Mouse (Mus musculus) liver, embryonic 15.5 days (tissue): ENCODE data around the gene Gnpat. TPM values are rescaled to one million over a fixed set of nuclear protein-coding genes. Genes with fewer than 3 reads are reported as not detected.

ENCODE experiments used
- ATAC-seq: fragments of 200-750 bp; cut with Nextera tagmentation; 2 replicates; pipeline ENCODE4 v1.8.0; 2017; ENCODE audit warnings: moderate number of reproducible peaks, mild to moderate bottlenecking, moderate library complexity; ENCODE audit not compliant: insufficient read depth
- H3K27ac ChIP-seq: fragments of 300-500 bp; sonication (generic); replicated peaks from 2 replicates; pipeline ENCODE4 v1.5.1; 2015; ENCODE audit warnings: mild to moderate bottlenecking, inconsistent platforms
- H3K27me3 ChIP-seq: fragments of 300-500 bp; sonication (generic); 2 replicates; pipeline ENCODE4 v1.6.1; 2015; ENCODE audit warnings: mild to moderate bottlenecking, inconsistent platforms
- H3K36me3 ChIP-seq: fragments of 300-500 bp; sonication (generic); replicated peaks from 2 replicates; pipeline ENCODE4 v1.6.1; 2015; ENCODE audit warnings: moderate library complexity, mild to moderate bottlenecking, inconsistent platforms
- H3K4me1 ChIP-seq: fragments of 300-500 bp; sonication (generic); replicated peaks from 2 replicates; pipeline ENCODE4 v1.6.1; 2015; ENCODE audit warnings: inconsistent platforms
- H3K4me2 ChIP-seq: fragments of 300-500 bp; sonication (generic); 2 replicates; pipeline ENCODE4 v1.6.1; 2015; ENCODE audit warnings: moderate library complexity, mild to moderate bottlenecking, inconsistent platforms
- H3K4me3 ChIP-seq: fragments of 300-500 bp; sonication (generic); replicated peaks from 2 replicates; pipeline ENCODE4 v1.5.1; 2015; ENCODE audit warnings: mild to moderate bottlenecking, inconsistent platforms
- H3K9ac ChIP-seq: fragments of 300-500 bp; sonication (generic); 2 replicates; pipeline ENCODE4 v1.6.1; 2015; ENCODE audit warnings: moderate library complexity, mild to moderate bottlenecking, inconsistent platforms
- H3K9me3 ChIP-seq: fragments of 300-500 bp; sonication (generic); replicated peaks from 2 replicates; pipeline ENCODE4 v1.6.1; 2016; ENCODE audit warnings: inconsistent platforms
- WGBS: fragments of 180-500 bp; shearing (Covaris S2); methylation state at CpG from one replicate; pipeline ENCODE4 v1.1.7; 2015; ENCODE audit warnings: mixed read lengths; ENCODE audit not compliant: insufficient replicate concordance; 5-methylcytosine and 5-hydroxymethylcytosine counted together
- polyA plus RNA-seq: library from polyadenylated mRNA; unstranded; fragments of >200 nt; fragmentation: Nextera tagmentation; extraction: Ambion mirVana; gene quantifications from 2 replicates; pipeline ENCODE4 v1.2.1, GENCODE M21; 2015

Gene Gnpat
- polyA plus RNA-seq: 35.6 and 42.2 TPM in 2 replicates

DNA sequence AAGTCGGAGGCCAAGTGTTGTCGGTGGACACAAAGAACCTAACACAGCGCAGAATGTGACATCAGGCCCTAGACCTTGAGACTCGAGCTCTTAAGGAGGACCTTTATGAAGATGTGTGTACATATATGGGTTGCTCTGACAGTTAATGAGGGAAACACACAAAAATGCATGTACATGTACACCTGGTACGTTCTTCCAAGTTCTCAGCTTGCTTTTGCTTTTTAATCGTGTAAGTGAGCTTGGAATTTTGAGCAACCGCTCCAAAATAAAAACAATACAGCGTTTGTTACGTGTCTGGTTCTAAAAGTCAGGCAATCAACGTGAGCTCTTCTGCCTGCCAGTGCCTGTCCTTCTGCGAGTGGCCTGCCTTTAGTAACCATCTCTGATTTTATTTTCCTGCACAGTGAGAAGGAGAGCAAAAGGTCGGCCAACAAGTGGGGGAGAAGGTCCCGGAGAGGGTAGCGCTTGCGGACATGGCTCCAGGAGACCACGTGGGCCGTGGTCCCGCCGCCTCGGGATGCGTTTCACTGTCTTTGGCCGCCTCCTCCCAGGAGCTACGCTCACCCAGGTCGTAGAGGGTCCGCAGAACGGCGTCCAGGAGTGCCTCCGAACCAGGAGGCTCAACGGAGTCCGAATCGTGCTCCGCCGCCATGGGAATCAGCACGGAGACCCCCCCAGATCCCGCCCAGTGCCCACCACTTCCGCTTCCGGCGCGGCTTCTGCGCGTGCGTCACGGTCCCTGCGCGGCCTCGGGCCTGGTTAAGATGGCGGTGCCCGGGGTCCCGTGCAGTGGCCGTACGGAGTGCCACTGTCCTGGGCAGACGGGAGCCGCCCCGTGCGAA, at the start of gene Gnpat, which contains the start of gene 2810004N23Rik:
Gene Gnpat (plus strand): TSS at position 713 of the 842 bp plus-strand sequence.
Gene 2810004N23Rik (minus strand): TSS at position 800 of the 842 bp plus-strand sequence.
- Histone ChIP-seq H3K36me3 (peaks cover 31% of the 10 kb centered on the region), H3K27ac (peak within 1 kb of the TSS; percentile 85), H3K27me3 (no peaks in the 10 kb centered on the region), H3K4me2 (peak within 1 kb of the TSS; percentile 74), H3K9ac (peak within 1 kb of the TSS; percentile 91), H3K4me1 (peaks cover 54% of the 10 kb centered on the region), H3K9me3 (no peaks in the 10 kb centered on the region), H3K4me3 (peak within 1 kb of the TSS; percentile 95)
- under 1% methylated on average over 55 of the region's 55 CpGs for WGBS
- peak; percentile 93 for ATAC-seq

DNA sequence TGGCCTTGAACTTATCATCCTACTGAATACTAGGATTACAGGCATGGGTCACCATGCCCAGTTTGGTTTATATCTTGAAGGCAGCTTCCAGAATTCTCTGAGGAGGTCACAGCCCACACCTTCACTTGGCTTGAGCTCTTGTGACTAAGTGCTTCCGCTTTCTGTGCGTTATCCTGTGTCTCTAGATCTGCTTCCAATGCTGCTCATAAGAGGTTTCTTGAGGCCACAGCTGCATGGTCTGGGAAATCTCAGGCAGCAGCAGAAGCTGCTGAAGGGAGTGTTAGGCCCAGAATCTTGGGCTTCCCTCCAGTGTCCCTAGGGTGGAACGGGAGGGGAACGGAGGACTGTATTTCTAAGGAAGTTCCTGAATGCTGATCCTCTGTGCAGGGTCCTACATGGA, 49.5 kb upstream of the Gnpat start:
- WGBS: 80% methylated on average over 4 of the region's 4 CpGs
- H3K9ac ChIP-seq: no peak overlapping the region
- no peak overlapping the region for H3K4me2 ChIP-seq
- no peak for ATAC-seq
- no peaks in the 10 kb centered on the region for H3K27me3 ChIP-seq
- no peaks in the 10 kb centered on the region for H3K4me1 ChIP-seq
- H3K4me3 ChIP-seq: no peak overlapping the region
- no peak overlapping the region for H3K27ac ChIP-seq
- no peaks in the 10 kb centered on the region for H3K36me3 ChIP-seq
- no peaks in the 10 kb centered on the region for H3K9me3 ChIP-seq

DNA sequence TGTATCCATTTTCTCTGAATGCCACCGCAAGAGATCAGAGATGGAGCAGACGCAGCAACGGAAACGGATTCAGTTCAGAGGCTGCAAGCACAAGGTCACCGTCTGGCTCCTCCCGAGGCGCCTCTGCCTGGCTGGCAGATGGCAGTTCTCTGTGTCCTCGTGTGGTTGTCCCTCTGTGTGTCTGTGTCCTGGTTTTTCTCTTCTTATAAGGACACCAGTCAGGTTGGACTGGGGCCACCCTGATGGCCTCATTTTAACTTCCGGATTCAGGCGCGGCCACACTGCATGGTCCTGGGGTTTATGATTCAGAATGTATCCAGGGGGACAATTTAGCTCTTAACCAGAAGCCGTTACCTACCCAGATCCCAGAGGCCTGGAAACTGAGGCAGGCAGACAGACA, 47.0 kb upstream of the Gnpat start:
- no peak overlapping the region for H3K4me3 ChIP-seq
- no peak overlapping the region for H3K27ac ChIP-seq
- no peak overlapping the region for H3K4me2 ChIP-seq
- H3K4me1 ChIP-seq: no peaks in the 10 kb centered on the region
- H3K9ac ChIP-seq: no peak overlapping the region
- no peaks in the 10 kb centered on the region for H3K27me3 ChIP-seq
- ATAC-seq: no peak
- H3K9me3 ChIP-seq: no peaks in the 10 kb centered on the region
- WGBS: 75% methylated on average over 12 of the region's 12 CpGs
- no peaks in the 10 kb centered on the region for H3K36me3 ChIP-seq

DNA sequence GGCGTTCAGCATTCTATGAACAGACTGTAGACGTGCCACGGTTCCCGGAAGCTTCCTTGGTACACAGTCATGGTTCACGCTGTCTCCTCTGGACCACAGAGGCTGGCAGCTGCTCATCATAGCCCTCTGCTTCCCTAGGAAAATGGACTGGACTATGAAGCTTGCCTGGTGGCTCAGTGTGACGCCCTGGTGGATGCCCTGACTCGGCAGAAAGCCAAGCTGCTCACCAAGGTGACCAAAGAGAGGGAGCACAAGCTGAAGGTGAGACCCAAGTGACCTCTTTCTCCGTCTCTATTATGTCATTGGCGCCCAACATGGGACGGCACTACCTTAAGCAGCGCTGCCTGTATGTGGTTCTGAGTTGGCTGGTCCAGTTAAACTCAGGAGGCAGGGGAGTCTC, 46.0 kb upstream of the Gnpat start:
- no peaks in the 10 kb centered on the region for H3K4me1 ChIP-seq
- H3K9ac ChIP-seq: no peak overlapping the region
- WGBS: 70% methylated on average over 11 of the region's 11 CpGs
- no peaks in the 10 kb centered on the region for H3K27me3 ChIP-seq
- no peak overlapping the region for H3K4me2 ChIP-seq
- no peaks in the 10 kb centered on the region for H3K36me3 ChIP-seq
- H3K4me3 ChIP-seq: no peak overlapping the region
- H3K9me3 ChIP-seq: no peaks in the 10 kb centered on the region
- H3K27ac ChIP-seq: no peak overlapping the region
- ATAC-seq: no peak

DNA sequence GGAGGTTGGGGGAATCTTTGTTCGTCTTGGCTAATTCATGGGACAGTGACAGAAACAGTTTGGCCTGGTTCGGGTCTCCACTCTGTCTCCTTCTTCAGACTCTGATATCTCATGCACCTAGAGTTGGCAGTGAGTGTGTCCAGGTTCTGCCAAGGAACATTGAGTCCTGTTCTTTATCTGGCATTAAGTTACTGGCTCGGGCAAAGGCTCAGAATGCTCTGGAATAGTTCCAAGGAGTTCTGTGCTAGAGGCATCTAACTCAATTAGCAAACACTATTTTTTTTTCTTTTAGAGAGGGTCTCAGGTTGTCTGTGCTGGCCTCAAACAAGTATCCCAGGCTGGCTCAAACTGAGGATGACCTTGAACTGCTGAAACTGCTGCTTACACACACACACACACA, 45.5 kb upstream of the Gnpat start:
- H3K27ac ChIP-seq: no peak overlapping the region
- no peak for ATAC-seq
- no peak overlapping the region for H3K4me3 ChIP-seq
- no peak overlapping the region for H3K9ac ChIP-seq
- no peaks in the 10 kb centered on the region for H3K9me3 ChIP-seq
- H3K4me1 ChIP-seq: no peaks in the 10 kb centered on the region
- H3K36me3 ChIP-seq: no peaks in the 10 kb centered on the region
- 67% methylated on average over 3 of the region's 3 CpGs for WGBS
- no peaks in the 10 kb centered on the region for H3K27me3 ChIP-seq
- H3K4me2 ChIP-seq: no peak overlapping the region

DNA sequence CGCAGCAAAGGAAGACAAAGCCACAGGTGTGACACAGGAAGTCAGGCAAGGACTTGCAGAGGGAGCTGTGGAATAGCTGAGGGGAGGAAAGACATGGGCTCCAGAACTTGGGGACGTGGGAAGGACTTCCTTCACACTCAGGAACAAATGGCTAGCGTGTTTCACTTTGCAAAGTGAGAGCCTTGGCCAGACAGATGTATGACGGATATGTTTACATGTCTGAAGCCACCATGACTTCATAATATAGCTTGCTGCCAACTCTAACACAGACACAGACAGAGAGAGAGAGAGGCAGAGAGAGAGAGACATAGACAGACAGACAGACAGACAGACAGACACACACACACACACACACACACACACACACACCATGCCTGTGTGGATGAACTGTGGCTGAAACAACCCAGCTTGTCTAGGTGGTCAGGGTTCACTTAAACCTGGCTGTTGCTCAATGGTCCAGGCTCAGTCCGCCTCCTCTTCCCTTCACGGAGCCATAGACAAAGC, 43.2 kb upstream of the Gnpat start:
- H3K4me3 ChIP-seq: no peak overlapping the region
- H3K36me3 ChIP-seq: no peaks in the 10 kb centered on the region
- 51% methylated on average over 6 of the region's 6 CpGs for WGBS
- no peak overlapping the region; the same call in 1 of the 2 replicates for H3K4me2 ChIP-seq
- H3K27ac ChIP-seq: no peak overlapping the region
- H3K9me3 ChIP-seq: no peaks in the 10 kb centered on the region
- peak; percentile 37; the same call in 1 of the 2 replicates for ATAC-seq
- no peak overlapping the region for H3K9ac ChIP-seq
- no peaks in the 10 kb centered on the region for H3K4me1 ChIP-seq
- no peaks in the 10 kb centered on the region for H3K27me3 ChIP-seq

DNA sequence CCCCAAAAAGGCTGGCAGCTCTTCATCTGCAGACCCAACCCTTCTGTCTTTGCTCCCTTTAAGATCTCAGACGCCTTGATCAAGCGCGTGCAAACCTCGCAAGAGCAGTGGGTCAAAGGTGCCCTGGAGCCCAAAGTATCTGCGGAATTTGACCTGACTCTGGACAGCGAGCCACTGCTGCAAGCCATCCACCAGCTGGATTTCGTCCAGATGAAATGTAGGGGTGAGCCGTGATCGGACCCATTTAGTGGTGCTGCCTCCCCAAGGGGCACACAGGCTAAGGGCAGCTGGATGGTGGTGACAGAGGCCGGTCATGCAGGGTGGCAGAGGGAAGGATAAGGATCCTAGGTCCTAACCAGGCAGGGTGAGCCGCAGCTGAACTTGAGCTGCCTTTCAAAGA, 42.7 kb upstream of the Gnpat start:
- no peaks in the 10 kb centered on the region for H3K4me1 ChIP-seq
- peak; percentile 34; the same call in 1 of the 2 replicates for ATAC-seq
- H3K4me3 ChIP-seq: no peak overlapping the region
- no peak overlapping the region for H3K27ac ChIP-seq
- no peaks in the 10 kb centered on the region for H3K9me3 ChIP-seq
- H3K27me3 ChIP-seq: no peaks in the 10 kb centered on the region
- 62% methylated on average over 11 of the region's 11 CpGs for WGBS
- no peaks in the 10 kb centered on the region for H3K36me3 ChIP-seq
- H3K9ac ChIP-seq: no peak overlapping the region
- H3K4me2 ChIP-seq: no peak overlapping the region; the same call in 1 of the 2 replicates

DNA sequence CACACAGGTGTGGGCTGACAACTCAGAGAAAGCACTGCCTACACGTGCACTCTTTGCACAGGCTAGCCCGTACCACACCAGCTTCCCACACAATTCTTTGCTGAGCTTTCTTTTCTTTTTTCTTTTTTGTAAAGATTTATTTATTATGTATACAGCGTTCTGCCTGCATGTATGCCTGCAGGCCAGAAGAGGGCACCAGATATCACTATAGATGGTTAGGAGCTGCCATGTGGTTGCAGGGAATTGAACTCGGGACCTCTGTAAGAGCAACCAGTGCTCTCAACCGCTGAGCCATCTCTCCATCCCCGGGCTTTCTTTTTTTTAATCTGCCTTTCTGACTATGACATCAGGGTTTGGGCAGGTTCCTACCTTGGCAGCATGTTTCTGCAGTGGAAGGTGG, 39.3 kb upstream of the Gnpat start:
- Histone ChIP-seq H3K4me1 (peaks cover 5% of the 10 kb centered on the region; the same call in 1 of the 2 replicates), H3K9ac (no peak overlapping the region), H3K4me3 (no peak overlapping the region), H3K36me3 (no peaks in the 10 kb centered on the region), H3K27ac (no peak overlapping the region), H3K9me3 (no peaks in the 10 kb centered on the region), H3K27me3 (no peaks in the 10 kb centered on the region), H3K4me2 (no peak overlapping the region)
- no peak for ATAC-seq
- 65% methylated on average over 6 of the region's 6 CpGs for WGBS

DNA sequence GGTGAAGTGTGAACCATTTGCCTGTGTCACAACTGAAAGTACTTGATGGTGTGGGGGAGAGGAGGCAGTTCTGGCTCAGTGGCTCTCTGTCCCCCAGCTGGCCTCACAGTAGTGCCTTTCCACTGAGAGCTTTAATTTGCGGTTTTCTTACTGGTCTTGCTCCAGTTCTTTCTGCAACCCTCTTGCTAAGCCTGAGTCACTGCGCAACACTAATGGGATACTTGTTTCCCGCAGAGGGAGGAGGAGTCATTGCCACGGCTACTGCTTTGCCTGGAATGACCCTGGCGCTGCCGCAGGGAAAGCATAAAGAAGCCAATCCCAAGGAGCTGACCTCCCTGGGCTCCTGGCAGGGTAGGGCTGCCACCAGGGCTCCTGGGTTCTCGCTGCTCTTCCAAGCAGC, 36.2 kb upstream of the Gnpat start:
- Histone ChIP-seq H3K27ac (no peak overlapping the region), H3K4me3 (no peak overlapping the region), H3K9ac (no peak overlapping the region), H3K4me2 (no peak overlapping the region), H3K9me3 (no peaks in the 10 kb centered on the region), H3K36me3 (no peaks in the 10 kb centered on the region), H3K27me3 (0 out of 2 replicates have a peak, but pooled peaks cover 3% of the 10 kb centered on the region), H3K4me1 (peaks cover 9% of the 10 kb centered on the region)
- 27% methylated on average over 7 of the region's 7 CpGs for WGBS
- no peak for ATAC-seq

DNA sequence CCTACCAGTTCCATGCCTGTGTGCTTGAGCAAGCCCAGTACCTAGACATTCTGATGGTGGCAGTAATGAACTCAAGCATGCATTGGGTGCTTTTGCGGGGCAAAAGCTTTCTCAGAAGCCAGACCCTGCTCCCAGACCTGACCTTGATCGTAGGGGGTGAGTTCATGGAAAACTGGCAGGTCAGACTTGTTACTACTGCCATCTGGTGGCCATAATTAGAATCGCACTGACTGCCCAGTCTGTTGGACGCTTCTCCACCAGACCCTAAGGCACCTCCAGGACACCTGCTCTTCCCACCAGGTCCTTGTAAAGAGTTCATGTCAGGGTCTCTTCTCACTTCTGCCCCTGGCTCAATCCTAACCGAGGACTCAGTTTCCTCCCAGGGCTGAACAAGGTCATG, 35.4 kb upstream of the Gnpat start:
- Histone ChIP-seq H3K27ac (no peak overlapping the region), H3K4me2 (no peak overlapping the region), H3K9ac (no peak overlapping the region), H3K27me3 (0 out of 2 replicates have a peak, but pooled peaks cover 3% of the 10 kb centered on the region), H3K4me3 (no peak overlapping the region), H3K4me1 (peaks cover 9% of the 10 kb centered on the region), H3K36me3 (no peaks in the 10 kb centered on the region), H3K9me3 (no peaks in the 10 kb centered on the region)
- no peak for ATAC-seq
- 3% methylated on average over 5 of the region's 5 CpGs for WGBS

DNA sequence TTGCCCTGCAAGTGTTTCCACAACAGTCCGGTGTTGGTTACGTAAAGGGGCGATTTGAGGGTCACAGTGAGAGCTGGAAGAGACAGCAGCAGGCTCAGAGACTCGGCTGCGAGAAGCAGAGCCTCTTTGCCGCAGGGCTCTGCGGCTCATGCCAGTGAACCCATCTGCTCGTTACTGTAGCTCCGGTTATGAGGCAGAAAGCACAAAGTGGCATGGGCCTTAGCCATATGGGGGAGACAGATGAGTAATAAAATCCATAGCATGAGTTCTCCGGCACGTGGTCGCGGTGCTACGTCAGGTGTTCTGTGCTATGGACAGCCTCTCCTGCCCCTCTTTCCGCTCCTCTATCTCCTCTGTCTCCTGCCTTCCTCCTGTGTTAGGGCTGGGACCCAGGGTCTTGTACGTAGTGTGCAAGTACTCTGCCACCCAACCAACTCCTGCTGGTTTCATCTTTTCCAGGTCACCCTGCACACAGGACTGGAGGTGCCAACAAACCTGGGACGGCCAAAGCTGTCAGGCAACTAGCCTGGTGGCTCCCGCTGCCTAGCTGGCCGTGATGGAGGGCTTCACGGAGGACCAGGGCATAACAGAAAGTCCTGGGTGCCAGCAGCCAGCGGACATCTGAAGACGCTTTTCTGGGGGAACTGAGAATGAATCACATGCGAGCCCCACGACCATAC, 34.1 kb upstream of the Gnpat start:
- WGBS: 69% methylated on average over 24 of the region's 24 CpGs
- 0 out of 2 replicates have a peak, but pooled peaks cover 3% of the 10 kb centered on the region for H3K27me3 ChIP-seq
- H3K36me3 ChIP-seq: no peaks in the 10 kb centered on the region
- no peak overlapping the region for H3K9ac ChIP-seq
- H3K4me1 ChIP-seq: peaks cover 9% of the 10 kb centered on the region
- no peak overlapping the region for H3K4me2 ChIP-seq
- no peak for ATAC-seq
- no peak overlapping the region for H3K27ac ChIP-seq
- H3K4me3 ChIP-seq: no peak overlapping the region
- no peaks in the 10 kb centered on the region for H3K9me3 ChIP-seq
